Mouse (Mus musculus): Measurements from ENCODE around the gene Pomc. TPM values are rescaled to one million over a fixed set of nuclear protein-coding genes. Genes with fewer than 3 reads are reported as not detected.
"Not testable (repeated sequence)": the region's sequence is repeated elsewhere in the genome, so short reads cannot be mapped to it uniquely, and the experiment has no call there.

The Pomc gene
- total RNA-seq, 2 experiments from 2014 or later = 0.26 TPM; not detected in 1

- peak; percentile 89 for DNase-seq (ENCODE audit: low spot score)
These were observed 5.2 kb downstream of the Pomc start for GRCm38 (mm10) chr12:3959791-3960543.

GRCm38 (mm10) chr12:3960553-3960952 lies 5.8 kb downstream of the Pomc start:
- no peak for DNase-seq (ENCODE audit: low spot score)

More at GRCm38 (mm10) chr12:3959791-3960543, 5.2 kb downstream of the Pomc start:
- intact Hi-C loops (cut with DNase I) = no loop called here

GRCm38 (mm10) chr12:3967196-3967595 lies 12.4 kb downstream of the Pomc start:
- DNase-seq (ENCODE audit: low spot score) = no peak
- intact Hi-C loops (cut with DNase I) = no loop called here

More at GRCm38 (mm10) chr12:3960553-3960952, 5.8 kb downstream of the Pomc start:
- intact Hi-C loops (cut with DNase I) = no loop called here

GRCm38 (mm10) chr12:3968380-3968779 lies 13.6 kb downstream of the Pomc start:
- DNase-seq (ENCODE audit: low spot score) = no peak
- intact Hi-C loops (cut with DNase I) = no loop called here

GRCm38 (mm10) chr12:3973169-3973568 lies 18.4 kb downstream of the Pomc start:
- intact Hi-C loops (cut with DNase I); DNase-seq (ENCODE audit: low spot score): not testable (repeated sequence)

GRCm38 (mm10) chr12:3980991-3981349 lies 26.2 kb downstream of the Pomc start:
- intact Hi-C loops (cut with DNase I) = loop anchor here (10.0 kb wide), 1 partner anchor 254 kb away; the partner anchor contains the start of genes Cenpo and Ptrhd1

GRCm38 (mm10) chr12:3981350-3982131 lies 26.8 kb downstream of the Pomc start:
- intact Hi-C loops (cut with DNase I) = loop anchor here (2.0 to 10.0 kb wide), 2 partner anchors 55 to 253 kb away; partner anchors contain the start of genes Cenpo and Ptrhd1
- peak; percentile 84 for DNase-seq (ENCODE audit: low spot score)

More at GRCm38 (mm10) chr12:3980991-3981349, 26.2 kb downstream of the Pomc start:
- DNase-seq (ENCODE audit: low spot score) = no peak

GRCm38 (mm10) chr12:3982257-3982656 lies 27.5 kb downstream of the Pomc start:
- intact Hi-C loops (cut with DNase I) = loop anchor here (2.0 to 10.0 kb wide), 2 partner anchors 55 to 253 kb away; partner anchors contain the start of genes Cenpo and Ptrhd1
- no peak for DNase-seq (ENCODE audit: low spot score)

- DNase-seq (ENCODE audit: low spot score) = no peak
- intact Hi-C loops (cut with DNase I) = loop anchor here (1.0 to 10.0 kb wide), 4 partner anchors 55 to 251 kb away; partner anchors contain the start of genes Cenpo, Efr3b and Ptrhd1
These were observed 29.0 kb downstream of the Pomc start for GRCm38 (mm10) chr12:3983736-3984135.

- intact Hi-C loops (cut with DNase I) = loop anchor here (2.0 to 10.0 kb wide), 2 partner anchors 54 to 250 kb away; partner anchors contain the start of genes Cenpo, Efr3b and Ptrhd1
- DNase-seq (ENCODE audit: low spot score) = no peak
These were observed 29.7 kb downstream of the Pomc start for GRCm38 (mm10) chr12:3984446-3984845.

GRCm38 (mm10) chr12:3989943-3990342 lies 35.2 kb downstream of the Pomc start:
- intact Hi-C loops (cut with DNase I) = loop anchor here (10.0 kb wide), 1 partner anchor 245 kb away; the partner anchor contains the start of genes Cenpo and Ptrhd1
- no peak for DNase-seq (ENCODE audit: low spot score)

GRCm38 (mm10) chr12:3991047-3991446 lies 36.3 kb downstream of the Pomc start:
- intact Hi-C loops (cut with DNase I) = no loop called here
- no peak for DNase-seq (ENCODE audit: low spot score)

GRCm38 (mm10) chr12:3996749-3997148 lies 42.0 kb downstream of the Pomc start:
- intact Hi-C loops (cut with DNase I) = no loop called here
- no peak for DNase-seq (ENCODE audit: low spot score)

GRCm38 (mm10) chr12:4000406-4000805 lies 45.7 kb downstream of the Pomc start:
- no peak for DNase-seq (ENCODE audit: low spot score)
- intact Hi-C loops (cut with DNase I) = no loop called here

GRCm38 (mm10) chr12:4004648-4005047 lies 49.9 kb downstream of the Pomc start:
- intact Hi-C loops (cut with DNase I) = loop anchor here (2.0 kb wide), 1 partner anchor 34 kb away; the partner anchor contains the start of gene Efr3b
- no peak for DNase-seq (ENCODE audit: low spot score)

- intact Hi-C loops (cut with DNase I) = no loop called here
- DNase-seq (ENCODE audit: low spot score) = no peak
These were observed 51.3 kb downstream of the Pomc start for GRCm38 (mm10) chr12:4006079-4006478.

- intact Hi-C loops (cut with DNase I) = no loop called here
- peak; percentile 45 for DNase-seq (ENCODE audit: low spot score)
These were observed 52.4 kb downstream of the Pomc start for GRCm38 (mm10) chr12:4007181-4007580.

- intact Hi-C loops (cut with DNase I) = no loop called here
- DNase-seq (ENCODE audit: low spot score) = no peak
These were observed 53.0 kb downstream of the Pomc start for GRCm38 (mm10) chr12:4007766-4008165.

GRCm38 (mm10) chr12:4008731-4009130 lies 54.0 kb downstream of the Pomc start:
- DNase-seq (ENCODE audit: low spot score) = no peak
- intact Hi-C loops (cut with DNase I) = no loop called here

Measured in heart, postnatal 25 days (tissue).